Mouse (Mus musculus) liver (tissue): ENCODE measurements at regions not wholly inside any gene's neighbourhood (a gene's known extent, or its start where the extent isn't known, plus 50 kb on each side); places are given as distances from the start of the nearest gene placed in this dataset.
"Not testable (repeated sequence)": the region's sequence is repeated elsewhere in the genome, so short reads cannot be mapped to it uniquely, and the experiment has no call there.

Experiments used
- DNase-seq: peaks from one replicate; pipeline ENCODE4 v3.0.0-alpha.2; 2020; ENCODE audit warnings: mixed read lengths

GRCm38 (mm10) chr12:11518379-11518778, 62.5 kb downstream of the Rad51ap2 start:
- no peak for DNase-seq

- no peak for DNase-seq
Measured at GRCm38 (mm10) chr12:11562891-11563290, 107.0 kb downstream of the Rad51ap2 start.

- DNase-seq, result no peak
Measured at GRCm38 (mm10) chr12:11570160-11570559, 114.3 kb downstream of the Rad51ap2 start.

- DNase-seq, result no peak
Measured at GRCm38 (mm10) chr12:11603946-11604345, 148.1 kb downstream of the Rad51ap2 start.

- no peak for DNase-seq
Measured at GRCm38 (mm10) chr12:11608733-11609132, 152.9 kb downstream of the Rad51ap2 start.

- DNase-seq, result no peak
Measured at GRCm38 (mm10) chr12:11611656-11612055, 155.8 kb downstream of the Rad51ap2 start.

- DNase-seq, result no peak
Measured at GRCm38 (mm10) chr12:11615237-11615636, 159.4 kb downstream of the Rad51ap2 start.

- DNase-seq, result no peak
Measured at GRCm38 (mm10) chr12:11623561-11623960, 167.7 kb downstream of the Rad51ap2 start.

GRCm38 (mm10) chr12:11630178-11630577, 174.3 kb downstream of the Rad51ap2 start:
- DNase-seq, result no peak

GRCm38 (mm10) chr12:11631790-11632189, 175.9 kb downstream of the Rad51ap2 start:
- DNase-seq, result no peak

GRCm38 (mm10) chr12:11673281-11673680, 217.4 kb downstream of the Rad51ap2 start:
- DNase-seq, result no peak

- no peak for DNase-seq
Measured at GRCm38 (mm10) chr12:11694797-11695196, 238.9 kb downstream of the Rad51ap2 start.

- no peak for DNase-seq
Measured at GRCm38 (mm10) chr12:11708879-11709602, 253.2 kb downstream of the Rad51ap2 start.

GRCm38 (mm10) chr12:11717633-11718032, 261.8 kb downstream of the Rad51ap2 start:
- DNase-seq, result no peak

GRCm38 (mm10) chr12:11751471-11751870, 295.6 kb downstream of the Rad51ap2 start:
- DNase-seq, result no peak

GRCm38 (mm10) chr12:11754184-11754907, 298.5 kb downstream of the Rad51ap2 start:
- DNase-seq, result no peak

- DNase-seq, result no peak
Measured at GRCm38 (mm10) chr12:11802326-11802725, 346.4 kb downstream of the Rad51ap2 start.

GRCm38 (mm10) chr12:11803162-11803561, 347.3 kb downstream of the Rad51ap2 start:
- DNase-seq, result no peak

GRCm38 (mm10) chr12:11829701-11830100, 373.8 kb downstream of the Rad51ap2 start:
- DNase-seq, result no peak

- no peak for DNase-seq
Measured at GRCm38 (mm10) chr12:11831292-11831691, 375.4 kb downstream of the Rad51ap2 start.

GRCm38 (mm10) chr12:11837819-11838472, 382.1 kb downstream of the Rad51ap2 start:
- DNase-seq, result peak; percentile 2

GRCm38 (mm10) chr12:11851034-11851433, 395.2 kb downstream of the Rad51ap2 start:
- DNase-seq, result no peak

GRCm38 (mm10) chr12:11881809-11882208, 380.1 kb upstream of the Fam49a start:
- DNase-seq, result not testable (repeated sequence)

- DNase-seq, result no peak
Measured at GRCm38 (mm10) chr12:11887291-11887690, 374.6 kb upstream of the Fam49a start.
